Mouse (Mus musculus): ENCODE measurements at regions not wholly inside any gene's neighbourhood (a gene's known extent, or its start where the extent isn't known, plus 50 kb on each side); places are given as distances from the start of the nearest gene placed in this dataset.

DNA sequence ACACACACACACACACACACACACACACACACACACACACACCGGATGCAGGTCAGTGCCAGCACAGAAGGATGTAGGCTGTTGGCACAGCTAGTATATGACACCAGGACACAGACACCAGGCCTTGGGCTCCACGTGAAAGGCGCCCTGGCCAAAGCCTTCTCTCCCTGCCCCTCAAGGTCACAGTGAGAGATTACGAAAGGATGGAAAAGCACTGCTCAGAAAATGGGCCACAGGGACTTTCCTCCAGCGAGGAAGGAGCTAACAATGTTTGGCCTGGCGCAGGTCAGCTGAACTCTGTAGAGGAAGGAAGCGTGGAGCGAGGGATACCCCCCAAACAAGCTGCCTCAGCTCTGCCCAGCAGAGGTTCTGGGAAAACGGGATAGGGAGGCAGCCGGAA is 161.0 kb downstream of the Ly86 start:
- no peaks in the 10 kb centered on the region for H3K36me3 ChIP-seq (ENCODE audit: control insufficient read depth, insufficient read depth, low read length)
- H3K9me3 ChIP-seq (ENCODE audit: control insufficient read depth, low read length) = no peaks in the 10 kb centered on the region
- no peak overlapping the region for H3K4me2 ChIP-seq (replicated peaks; ENCODE audit: low read depth)
- TF ChIP-seq EP300 (optimal IDR thresholded peaks at IDR 0.05) = no peak
- no peak for TF ChIP-seq CTCF (IDR thresholded peaks at IDR 0.05; ENCODE audit: low read depth)
- H3K27me3 ChIP-seq (ENCODE audit: control insufficient read depth, insufficient read depth, low read length) = no peaks in the 10 kb centered on the region
- ATAC-seq (ENCODE audit: low FRiP score, low TSS enrichment) (no peak), DNase-seq (ENCODE audit: low spot score) (no peak)
- H3K27ac ChIP-seq (replicated peaks) = peak overlapping the region; percentile 85; the same call in 1 of the 2 replicates
- H3K9ac ChIP-seq (ENCODE audit: low read length) = no peak overlapping the region; the same call in 1 of the 2 replicates
- H3K4me1 ChIP-seq (replicated peaks; ENCODE audit: control insufficient read depth, insufficient read depth) = peaks cover 20% of the 10 kb centered on the region
- 56% methylated on average over 10 of the region's 10 CpGs for WGBS
- no peak overlapping the region for H3K4me3 ChIP-seq (ENCODE audit: low read depth, low read length)

DNA sequence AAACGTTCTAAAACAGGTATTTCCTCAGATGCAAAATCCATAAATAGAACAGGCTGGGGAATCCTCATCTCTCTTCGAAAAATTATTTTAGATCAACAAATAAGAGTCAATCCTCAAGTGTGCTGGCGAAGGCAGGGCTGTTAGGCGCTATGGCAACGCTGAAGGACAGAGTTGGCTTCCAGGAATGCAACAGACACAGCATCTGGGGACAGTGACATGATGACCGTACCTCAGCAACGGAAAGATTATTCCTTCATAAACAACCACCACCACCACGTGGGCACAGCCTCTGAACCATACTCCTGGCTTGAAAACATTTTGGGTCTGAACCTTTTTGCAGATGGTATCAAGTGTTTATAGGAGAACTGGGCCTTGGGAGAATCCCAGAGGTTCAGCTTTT is 161.7 kb downstream of the Ly86 start:
- TF ChIP-seq CTCF (IDR thresholded peaks at IDR 0.05; ENCODE audit: low read depth) (no peak), EP300 (optimal IDR thresholded peaks at IDR 0.05) (no peak)
- DNase-seq (ENCODE audit: low spot score) (no peak), ATAC-seq (ENCODE audit: low FRiP score, low TSS enrichment) (no peak)
- Histone ChIP-seq H3K27ac (replicated peaks) (peak overlapping the region; percentile 85), H3K27me3 (ENCODE audit: control insufficient read depth, insufficient read depth, low read length) (no peaks in the 10 kb centered on the region), H3K4me1 (replicated peaks; ENCODE audit: control insufficient read depth, insufficient read depth) (peaks cover 20% of the 10 kb centered on the region), H3K4me2 (replicated peaks; ENCODE audit: low read depth) (no peak overlapping the region), H3K36me3 (ENCODE audit: control insufficient read depth, insufficient read depth, low read length) (no peaks in the 10 kb centered on the region), H3K9ac (ENCODE audit: low read length) (no peak overlapping the region), H3K4me3 (ENCODE audit: low read depth, low read length) (no peak overlapping the region), H3K9me3 (ENCODE audit: control insufficient read depth, low read length) (no peaks in the 10 kb centered on the region)
- WGBS = 58% methylated on average over 8 of the region's 8 CpGs

DNA sequence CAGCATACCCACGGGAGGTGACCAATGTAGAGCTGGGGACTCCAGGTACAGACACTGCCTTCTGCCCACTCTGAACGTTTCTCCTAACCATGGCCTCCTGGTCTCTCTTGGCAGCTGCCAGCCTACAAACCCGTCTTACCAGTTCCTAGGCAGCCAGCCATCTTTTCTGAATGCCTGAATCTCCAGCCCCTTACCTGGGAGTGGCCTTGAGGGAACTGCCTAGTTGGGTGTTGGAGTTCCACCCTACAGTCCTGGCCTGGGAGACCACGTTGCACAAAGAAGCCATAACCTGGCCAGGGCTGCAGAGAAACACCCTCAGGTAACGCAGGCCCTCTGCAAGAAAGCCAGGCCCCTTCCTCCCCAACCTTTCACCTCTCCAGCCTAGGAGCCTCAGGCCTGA is 162.1 kb downstream of the Ly86 start:
- WGBS = 41% methylated on average over 5 of the region's 5 CpGs

DNA sequence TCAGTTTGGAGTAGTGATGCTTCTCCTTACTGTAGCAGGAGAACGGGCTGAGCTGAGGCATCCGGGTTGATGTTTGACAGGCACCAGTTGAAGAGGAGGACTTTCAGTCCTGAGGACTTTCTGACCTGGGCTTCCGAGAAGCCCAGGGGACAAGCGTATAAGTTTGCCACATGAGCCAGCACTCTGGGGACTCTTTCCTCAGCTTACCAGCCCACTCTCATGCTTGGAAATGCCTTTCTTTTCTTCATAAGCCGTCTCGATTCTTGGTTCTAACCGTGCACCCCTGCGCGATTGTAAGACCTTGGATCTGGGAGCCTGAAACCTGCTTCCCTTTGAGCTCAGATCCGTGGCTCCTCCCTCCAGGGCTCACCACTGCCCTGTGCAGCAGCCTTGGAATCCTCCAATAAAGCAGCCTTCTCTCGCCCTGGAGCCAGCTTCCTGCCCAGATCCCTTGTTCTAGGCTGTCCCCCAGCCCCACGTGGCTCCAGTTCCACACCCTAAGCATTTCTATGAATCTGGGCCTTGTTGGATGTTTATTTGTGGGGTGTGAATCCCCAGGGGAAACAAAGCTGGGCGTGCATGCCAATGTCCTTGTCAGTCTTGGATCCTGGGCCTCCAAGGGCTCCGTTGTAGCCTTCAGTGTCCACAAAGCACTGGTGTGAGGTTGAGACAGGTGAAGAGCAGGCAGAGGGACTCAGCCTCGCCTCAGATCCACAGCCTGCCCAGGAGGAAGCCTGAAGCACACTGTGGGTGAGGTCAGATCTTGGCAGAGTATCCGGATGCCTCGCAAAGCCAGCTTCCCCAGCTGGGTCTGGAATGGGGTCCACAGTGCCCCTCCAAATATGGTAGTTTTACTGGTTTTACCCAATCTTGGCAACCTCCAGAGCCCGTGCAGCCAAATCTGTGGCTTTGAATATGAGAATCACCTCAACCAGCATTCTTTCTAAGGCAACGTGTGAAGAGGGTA is 163.7 kb downstream of the Ly86 start:
- Histone ChIP-seq H3K4me3 (ENCODE audit: low read depth, low read length) (no peak overlapping the region), H3K9me3 (ENCODE audit: control insufficient read depth, low read length) (no peaks in the 10 kb centered on the region), H3K36me3 (ENCODE audit: control insufficient read depth, insufficient read depth, low read length) (no peaks in the 10 kb centered on the region), H3K9ac (ENCODE audit: low read length) (0 out of 2 replicates have a peak overlapping the region, but pooled peaks have one; percentile 18), H3K4me1 (replicated peaks; ENCODE audit: control insufficient read depth, insufficient read depth) (peaks cover 20% of the 10 kb centered on the region), H3K27ac (replicated peaks) (peak overlapping the region; percentile 88), H3K4me2 (replicated peaks; ENCODE audit: low read depth) (peak overlapping the region; percentile 26), H3K27me3 (ENCODE audit: control insufficient read depth, insufficient read depth, low read length) (no peaks in the 10 kb centered on the region)
- ATAC-seq (ENCODE audit: low FRiP score, low TSS enrichment) (peak; percentile 89), DNase-seq (ENCODE audit: low spot score) (peak; percentile 80)
- WGBS = 24% methylated on average over 19 of the region's 19 CpGs
- TF ChIP-seq EP300 (optimal IDR thresholded peaks at IDR 0.05) (no peak), CTCF (IDR thresholded peaks at IDR 0.05; ENCODE audit: low read depth) (no peak)

More for the DNA sequence above, 162.1 kb downstream of the Ly86 start:
- Histone ChIP-seq H3K9ac (ENCODE audit: low read length) (no peak overlapping the region), H3K27me3 (ENCODE audit: control insufficient read depth, insufficient read depth, low read length) (no peaks in the 10 kb centered on the region), H3K9me3 (ENCODE audit: control insufficient read depth, low read length) (no peaks in the 10 kb centered on the region), H3K4me3 (ENCODE audit: low read depth, low read length) (no peak overlapping the region), H3K36me3 (ENCODE audit: control insufficient read depth, insufficient read depth, low read length) (no peaks in the 10 kb centered on the region), H3K4me1 (replicated peaks; ENCODE audit: control insufficient read depth, insufficient read depth) (peaks cover 20% of the 10 kb centered on the region), H3K4me2 (replicated peaks; ENCODE audit: low read depth) (peak overlapping the region; percentile 26; the same call in 1 of the 2 replicates), H3K27ac (replicated peaks) (peak overlapping the region; percentile 85)
- ATAC-seq (ENCODE audit: low FRiP score, low TSS enrichment) (peak; percentile 82), DNase-seq (ENCODE audit: low spot score) (peak; percentile 88)
- TF ChIP-seq EP300 (optimal IDR thresholded peaks at IDR 0.05) = no peak
- TF ChIP-seq CTCF (IDR thresholded peaks at IDR 0.05; ENCODE audit: low read depth) = no peak

DNA sequence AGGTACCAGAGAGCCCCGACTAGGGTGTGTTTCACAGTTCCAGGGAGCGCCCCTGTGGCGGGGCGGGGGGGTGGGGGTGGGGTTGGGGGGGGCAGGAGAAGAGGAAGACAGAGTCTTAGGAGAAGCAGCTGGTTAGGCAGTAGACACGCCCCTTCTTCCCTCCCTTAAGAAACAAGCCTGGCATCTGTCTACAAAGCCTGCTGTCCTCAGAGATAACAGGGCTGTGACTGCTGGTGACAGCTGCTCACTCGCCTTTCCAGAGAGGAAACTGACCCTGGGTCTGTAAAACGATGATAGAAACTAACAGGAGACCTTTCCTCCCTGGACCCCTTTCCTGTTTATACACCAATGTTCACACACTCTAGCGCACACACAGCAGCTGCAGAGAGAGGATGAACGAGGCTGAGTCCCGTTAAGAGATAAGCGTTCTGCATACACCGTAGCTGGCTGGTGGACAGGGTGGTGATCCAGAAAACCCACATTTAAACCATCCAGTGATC is 164.4 kb downstream of the Ly86 start:
- peak overlapping the region; percentile 88 for H3K27ac ChIP-seq (replicated peaks)
- H3K4me2 ChIP-seq (replicated peaks; ENCODE audit: low read depth) = peak overlapping the region; percentile 20; the same call in 1 of the 2 replicates
- H3K4me1 ChIP-seq (replicated peaks; ENCODE audit: control insufficient read depth, insufficient read depth) = peaks cover 16% of the 10 kb centered on the region
- 10% methylated on average over 11 of the region's 12 CpGs for WGBS
- DNase-seq (ENCODE audit: low spot score) = no peak
- no peaks in the 10 kb centered on the region for H3K27me3 ChIP-seq (ENCODE audit: control insufficient read depth, insufficient read depth, low read length)
- no peak overlapping the region for H3K4me3 ChIP-seq (ENCODE audit: low read depth, low read length)
- H3K9me3 ChIP-seq (ENCODE audit: control insufficient read depth, low read length) = no peaks in the 10 kb centered on the region
- ATAC-seq (ENCODE audit: low FRiP score, low TSS enrichment) = peak; percentile 16; the same call in 1 of the 2 replicates
- TF ChIP-seq EP300 (optimal IDR thresholded peaks at IDR 0.05) (no peak), CTCF (IDR thresholded peaks at IDR 0.05; ENCODE audit: low read depth) (no peak)
- no peaks in the 10 kb centered on the region for H3K36me3 ChIP-seq (ENCODE audit: control insufficient read depth, insufficient read depth, low read length)
- H3K9ac ChIP-seq (ENCODE audit: low read length) = no peak overlapping the region; the same call in 1 of the 2 replicates

DNA sequence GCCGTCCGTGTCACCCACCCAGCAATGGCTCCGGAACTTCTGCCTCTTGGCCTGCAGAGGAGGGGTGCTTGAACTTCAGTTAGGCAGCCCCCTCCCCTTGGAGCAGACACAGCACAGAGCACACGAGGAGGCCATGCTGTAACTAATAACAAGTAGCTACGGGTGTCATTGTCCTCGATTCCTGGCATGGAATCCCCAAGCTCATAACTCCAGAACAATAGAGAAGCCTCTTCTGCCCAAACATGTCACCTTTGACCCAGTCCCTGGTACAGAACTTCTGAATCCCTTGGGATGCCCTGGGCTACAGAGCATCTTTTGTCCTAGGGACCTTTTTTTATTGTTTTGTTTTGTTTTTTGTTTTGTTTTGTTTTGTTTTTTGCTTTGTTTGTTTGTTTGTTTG is 165.5 kb downstream of the Ly86 start:
- Histone ChIP-seq H3K9ac (ENCODE audit: low read length) (no peak overlapping the region), H3K36me3 (ENCODE audit: control insufficient read depth, insufficient read depth, low read length) (no peaks in the 10 kb centered on the region), H3K9me3 (ENCODE audit: control insufficient read depth, low read length) (no peaks in the 10 kb centered on the region), H3K4me2 (replicated peaks; ENCODE audit: low read depth) (no peak overlapping the region), H3K4me3 (ENCODE audit: low read depth, low read length) (no peak overlapping the region), H3K4me1 (replicated peaks; ENCODE audit: control insufficient read depth, insufficient read depth) (peaks cover 16% of the 10 kb centered on the region), H3K27ac (replicated peaks) (no peak overlapping the region), H3K27me3 (ENCODE audit: control insufficient read depth, insufficient read depth, low read length) (no peaks in the 10 kb centered on the region)
- WGBS = 80% methylated on average over 6 of the region's 6 CpGs
- no peak for DNase-seq (ENCODE audit: low spot score)
- TF ChIP-seq CTCF (IDR thresholded peaks at IDR 0.05; ENCODE audit: low read depth) = no peak
- TF ChIP-seq EP300 (optimal IDR thresholded peaks at IDR 0.05) = no peak
- ATAC-seq (ENCODE audit: low FRiP score, low TSS enrichment) = no peak

All from stomach, postnatal 0 days (tissue).